Mouse (Mus musculus) spleen, postnatal 36 days (tissue): ENCODE data around the gene Cpeb3.
A peak's percentile ranks its signal among the peaks of the same experiment; 100 is the strongest.
"Not testable (repeated sequence)": the region's sequence is repeated elsewhere in the genome, so short reads cannot be mapped to it uniquely, and the experiment has no call there.

Source experiments
- DNase-seq, 2 experiments: peaks; one replicate each; pipeline ENCODE4 v3.0.0; 2022; ENCODE audit warnings: low spot score in 2 of 2, mixed read lengths in 1 of 2

Cpeb3 gene

DNA sequence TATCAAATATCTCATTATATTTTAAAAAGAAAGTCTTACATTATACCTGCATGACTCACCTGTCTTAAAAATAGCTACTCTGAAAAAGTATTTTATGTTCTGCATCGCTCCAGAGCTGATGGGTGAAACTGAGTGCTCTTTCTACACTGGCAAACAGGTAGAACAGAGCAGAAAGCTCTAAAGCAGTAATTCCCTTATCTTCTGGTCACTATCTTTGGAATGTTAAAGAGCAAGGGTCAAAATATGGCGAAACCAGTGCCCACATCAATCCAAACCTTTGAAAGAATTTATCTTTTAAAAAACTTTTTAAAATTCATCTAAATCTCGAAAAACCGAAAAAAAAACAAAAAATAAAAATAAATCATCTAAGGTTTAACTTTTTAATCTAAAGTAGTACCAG is 52.4 kb downstream of the Cpeb3 start:
- DNase-seq = no peak

DNA sequence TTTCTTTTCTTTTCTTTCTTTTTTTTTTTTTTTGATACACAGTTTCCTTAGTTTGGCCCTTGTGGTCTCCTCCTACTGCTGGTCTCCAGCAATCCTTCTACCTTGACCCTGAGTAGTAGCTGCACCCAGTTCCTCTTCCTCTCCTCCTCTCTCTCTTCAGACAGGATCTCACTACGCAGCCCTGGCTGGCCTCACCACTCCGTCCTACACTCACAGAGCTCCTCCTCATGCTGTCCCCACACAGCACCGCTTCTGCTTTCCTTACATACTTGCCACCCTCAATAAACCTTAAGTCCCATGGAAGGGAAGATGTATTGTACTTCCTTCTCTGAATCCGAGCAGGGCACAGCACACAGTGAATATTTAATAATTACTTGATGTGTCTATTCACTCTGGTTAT is 61.3 kb downstream of the Cpeb3 start:
- no peak for DNase-seq

DNA sequence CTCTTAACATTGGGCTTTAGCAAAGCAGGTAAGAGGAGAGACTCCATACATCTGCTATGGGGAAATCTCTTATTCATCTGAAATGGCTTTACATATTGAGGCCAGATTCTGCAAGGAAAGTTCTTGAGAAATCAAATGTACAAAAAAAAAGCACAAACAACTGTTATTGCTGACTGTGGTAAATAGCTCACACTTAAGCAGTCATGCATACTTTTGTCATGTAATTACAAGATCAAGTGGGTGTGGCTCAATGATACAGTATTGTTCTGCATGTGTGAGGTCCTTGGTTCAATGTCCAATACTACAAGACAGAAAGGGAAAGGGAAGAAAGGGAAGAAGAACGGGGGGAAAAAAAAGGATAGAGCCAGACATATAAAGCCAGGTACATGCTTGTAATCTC is 62.6 kb downstream of the Cpeb3 start:
- no peak for DNase-seq

DNA sequence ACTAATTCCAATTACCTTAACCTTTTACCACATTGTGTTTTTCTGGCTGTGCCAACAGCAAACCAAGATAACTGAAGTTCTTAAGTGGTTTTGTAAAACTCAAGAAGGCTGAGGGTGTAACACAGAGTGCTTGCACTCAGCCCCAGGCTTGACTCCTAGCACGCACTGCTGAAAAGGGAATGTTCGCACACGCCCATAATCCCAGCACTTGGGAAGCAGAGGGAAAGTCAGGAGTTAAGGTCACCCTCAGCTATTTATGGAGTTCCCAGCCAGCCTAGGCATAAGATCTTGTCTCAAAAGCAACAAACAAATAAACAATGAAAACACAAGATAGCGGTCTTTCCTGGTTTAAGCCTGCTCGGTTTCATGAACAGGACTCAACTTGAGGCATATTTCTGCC is 63.0 kb downstream of the Cpeb3 start:
- no peak for DNase-seq

DNA sequence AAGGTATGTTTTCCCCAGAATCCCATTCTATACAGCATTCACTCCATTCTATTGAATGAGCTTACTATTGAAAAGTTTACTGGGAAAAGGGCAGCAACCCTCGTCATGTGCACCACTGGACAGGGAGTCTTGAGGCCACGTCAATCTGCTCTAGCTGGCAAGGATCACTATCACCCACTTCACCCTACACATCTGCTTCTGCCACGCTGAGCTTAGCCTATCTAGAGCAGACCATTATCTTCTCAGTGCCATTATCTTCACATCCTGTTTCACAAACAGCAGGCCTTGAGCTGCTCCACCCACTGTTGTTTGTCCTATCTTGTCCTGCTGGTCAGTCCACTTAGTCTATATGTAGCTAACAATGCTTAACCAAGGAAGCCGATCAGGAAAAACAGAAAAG is 66.8 kb downstream of the Cpeb3 start:
- no peak for DNase-seq

DNA sequence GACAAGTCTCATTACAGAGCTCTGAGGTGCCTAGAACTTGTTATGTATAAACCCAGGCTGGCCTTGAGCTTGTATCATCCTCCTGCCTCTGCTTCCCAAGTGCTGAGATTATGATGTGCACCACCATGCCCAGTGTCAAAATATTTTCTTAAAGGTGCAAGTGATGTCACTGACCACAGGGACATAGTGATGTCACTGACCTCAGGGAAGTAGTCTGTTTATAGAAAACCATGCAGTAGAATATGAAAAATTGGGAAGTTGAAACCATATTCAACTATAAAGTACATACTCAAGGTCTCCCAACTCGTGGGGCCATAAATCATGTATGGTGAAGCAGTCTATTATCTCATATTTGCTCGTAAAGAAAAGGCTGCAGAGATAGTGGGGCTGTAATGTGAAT is 71.3 kb downstream of the Cpeb3 start:
- DNase-seq = no peak

DNA sequence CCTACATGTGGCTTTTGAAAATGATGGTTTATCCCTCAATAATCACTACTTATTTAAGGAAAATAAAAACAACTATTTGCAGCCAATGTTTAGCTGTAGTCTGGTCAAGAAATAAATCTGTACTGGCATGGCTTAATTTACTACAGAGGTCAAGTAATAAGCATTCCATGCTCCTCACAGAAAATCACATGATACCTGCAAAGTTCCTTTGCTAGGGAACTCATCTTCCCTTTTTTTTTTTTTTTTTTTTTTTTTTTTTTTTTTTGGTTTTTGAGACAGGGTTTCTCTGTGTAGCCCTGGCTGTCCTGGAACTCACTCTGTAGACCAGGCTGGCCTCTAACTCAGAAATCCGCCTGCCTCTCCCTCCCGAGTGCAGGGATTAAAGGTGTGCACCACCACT is 72.9 kb downstream of the Cpeb3 start:
- not testable (repeated sequence) for DNase-seq

DNA sequence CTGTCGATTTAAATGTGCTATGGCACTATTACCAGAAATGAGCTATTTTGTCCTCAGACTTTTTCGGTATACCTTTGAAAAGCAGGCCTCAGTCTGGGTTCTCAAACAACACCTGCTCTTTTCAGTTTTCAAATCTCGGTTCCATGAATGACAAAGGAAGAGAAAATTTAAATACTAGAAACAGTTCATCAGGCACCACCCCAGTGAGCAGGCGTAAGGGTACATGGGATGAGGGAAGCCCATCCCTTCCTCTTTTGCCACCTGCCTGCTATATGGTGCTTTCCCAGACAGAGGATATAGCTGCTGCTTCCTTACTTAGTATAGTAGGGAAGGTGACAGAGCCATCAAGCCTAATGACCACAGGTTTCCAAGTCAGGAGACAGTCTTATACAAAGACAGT is 74.7 kb downstream of the Cpeb3 start:
- DNase-seq = no peak

DNA sequence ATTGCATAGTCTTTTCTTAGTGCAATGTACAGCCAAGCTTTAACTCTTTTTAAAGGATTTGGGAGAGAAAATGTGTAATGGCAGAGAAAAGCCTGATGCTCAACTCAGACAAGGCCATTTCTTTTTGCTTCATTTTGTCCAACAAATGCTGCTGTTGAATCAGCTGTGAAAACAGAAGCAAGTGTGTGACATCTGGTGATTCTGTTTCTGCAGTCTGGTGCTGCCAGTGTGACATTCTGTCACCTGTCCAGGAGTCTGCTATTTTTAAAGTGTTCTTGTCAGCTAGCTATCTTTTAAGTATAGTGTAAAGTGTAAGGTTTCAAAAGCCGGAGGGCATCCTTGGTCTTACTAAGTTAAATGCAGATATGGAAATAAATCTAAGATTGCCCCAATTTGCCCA is 76.7 kb downstream of the Cpeb3 start:
- no peak for DNase-seq

DNA sequence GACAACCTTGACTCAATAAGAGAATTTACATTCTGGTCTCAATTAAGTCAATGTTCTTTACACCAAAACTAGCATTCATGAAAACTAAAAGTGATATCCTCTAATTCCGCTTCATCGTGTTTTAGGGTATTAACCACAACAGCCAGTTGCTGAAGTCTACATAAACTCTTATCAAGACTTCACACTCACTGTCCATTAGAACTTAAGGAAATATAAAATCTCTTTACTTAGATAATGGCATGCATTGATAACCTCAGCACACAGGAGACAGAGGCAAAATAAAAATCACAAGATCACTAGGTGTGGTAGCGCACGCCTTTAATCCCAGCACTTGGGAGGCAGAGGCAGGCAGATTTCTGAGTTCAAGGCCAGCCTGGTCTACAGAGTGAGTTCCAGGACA is 79.9 kb downstream of the Cpeb3 start:
- no peak for DNase-seq

DNA sequence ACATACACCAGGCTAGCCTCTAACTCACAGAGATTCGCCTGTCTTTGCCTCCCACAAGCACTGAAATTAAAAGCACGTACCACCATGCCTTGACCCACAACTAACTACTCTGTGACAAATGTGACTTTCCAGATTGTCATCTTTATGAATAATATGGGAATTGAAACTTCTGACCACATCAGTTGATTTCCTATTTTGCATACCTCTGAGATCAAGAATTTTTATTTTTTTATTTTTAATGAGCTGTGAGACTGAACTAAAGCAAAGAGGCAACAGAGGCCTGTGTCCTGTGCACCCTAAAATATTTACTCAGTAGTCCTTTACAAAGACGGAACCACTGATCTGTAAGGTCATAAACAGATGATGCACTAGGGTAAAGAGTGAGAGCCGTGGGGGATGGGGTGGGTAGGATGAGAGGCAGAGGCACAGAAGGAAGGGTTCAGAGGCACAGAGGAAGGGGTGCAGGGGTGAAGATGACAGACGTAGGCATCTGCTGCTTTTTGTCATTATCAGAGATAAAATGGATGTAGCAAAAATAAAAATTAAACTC is 81.3 kb downstream of the Cpeb3 start:
- no peak for DNase-seq

DNA sequence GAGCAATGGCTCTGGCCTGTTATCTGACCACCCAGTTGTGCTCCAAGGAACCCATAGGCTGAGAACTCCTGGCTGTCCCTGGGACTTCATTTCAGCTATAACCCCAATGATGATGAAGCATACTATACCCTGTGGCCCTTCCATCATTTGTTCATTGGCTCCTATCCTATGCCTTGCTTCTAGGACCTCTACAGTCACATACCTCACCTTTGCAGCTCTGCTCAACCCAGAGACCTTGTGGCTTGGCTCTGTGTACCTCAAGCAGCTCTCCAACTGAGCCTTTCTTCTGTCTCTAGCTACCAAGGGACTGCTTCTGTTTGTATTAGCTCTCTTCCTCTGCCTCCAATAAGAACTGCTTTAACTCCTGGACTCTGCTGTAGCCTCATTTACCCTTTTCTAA is 83.4 kb downstream of the Cpeb3 start:
- no peak for DNase-seq

DNA sequence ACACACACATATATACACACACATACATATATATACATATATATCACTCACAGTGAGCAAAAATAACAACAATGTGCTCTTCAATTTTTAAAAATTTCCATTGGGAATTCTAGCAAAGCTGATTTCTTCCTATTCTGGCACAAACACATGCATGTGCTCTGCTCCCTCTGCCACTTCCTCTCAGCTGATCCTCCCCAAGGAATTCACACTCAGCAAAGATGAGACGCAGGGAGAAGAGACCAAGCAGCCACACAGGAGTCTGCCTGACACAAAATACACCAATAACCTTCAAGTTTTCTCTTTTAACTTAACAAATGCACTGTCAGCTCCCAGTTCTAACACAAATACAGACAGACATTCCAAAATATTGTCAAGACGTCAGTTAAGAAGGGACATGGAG is 89.1 kb downstream of the Cpeb3 start:
- no peak for DNase-seq

DNA sequence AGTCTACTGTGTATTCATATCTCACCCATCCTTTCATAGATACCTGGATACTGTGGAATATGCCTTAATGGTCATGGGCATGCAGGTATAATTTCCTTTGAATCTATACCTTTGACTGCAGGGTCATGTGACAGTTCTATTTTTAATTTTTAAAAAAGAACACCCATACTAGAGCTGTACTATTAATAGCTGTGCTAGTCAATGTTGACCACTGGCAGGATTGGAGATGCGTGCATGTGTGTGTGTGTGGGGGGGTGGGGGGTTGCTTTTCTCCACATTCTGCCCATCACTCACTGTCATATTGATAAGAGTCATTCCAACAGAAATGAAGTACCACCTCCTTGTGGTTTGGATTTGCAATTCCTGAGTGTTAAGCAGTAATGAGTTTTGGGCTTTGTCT is 92.6 kb downstream of the Cpeb3 start:
- DNase-seq = no peak

DNA sequence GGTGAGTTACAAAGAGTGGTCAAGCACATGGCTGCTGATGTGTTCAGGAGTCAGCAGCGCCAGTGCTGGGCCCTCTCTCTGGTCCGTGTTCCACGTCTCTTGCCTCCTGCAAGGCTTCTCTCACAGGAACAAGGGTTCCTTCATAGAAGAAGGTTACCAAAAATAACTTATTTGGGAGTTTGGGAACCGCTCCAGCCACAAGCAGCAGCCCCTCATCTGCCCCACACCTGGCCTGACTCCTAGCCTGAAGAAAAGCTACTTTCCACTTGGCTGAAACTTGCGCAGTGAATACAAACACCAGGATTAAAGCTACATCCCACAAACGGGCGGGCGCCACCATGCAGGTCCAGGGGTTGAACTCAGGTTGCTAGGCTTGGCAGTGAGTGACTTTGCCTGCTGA is 93.0 kb downstream of the Cpeb3 start:
- no peak for DNase-seq

DNA sequence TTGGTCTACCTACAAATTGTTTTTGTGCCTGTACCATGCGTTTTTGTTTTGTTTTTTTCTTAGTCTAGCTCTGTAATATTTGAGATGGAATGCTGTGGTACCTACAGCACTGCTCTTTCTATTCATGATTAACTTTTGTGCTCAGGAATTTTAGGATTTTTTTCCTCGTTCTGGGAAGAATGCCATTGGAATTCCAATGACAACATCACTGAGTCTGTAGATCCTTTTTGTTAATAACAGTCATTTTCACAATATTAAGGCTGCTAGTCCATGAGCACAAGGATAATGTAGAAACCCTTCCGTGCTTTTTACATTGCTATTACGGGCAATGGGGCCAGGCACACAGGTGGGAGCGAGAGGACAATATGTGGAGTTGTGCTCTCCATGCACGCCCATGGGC is 96.6 kb downstream of the Cpeb3 start:
- no peak for DNase-seq

DNA sequence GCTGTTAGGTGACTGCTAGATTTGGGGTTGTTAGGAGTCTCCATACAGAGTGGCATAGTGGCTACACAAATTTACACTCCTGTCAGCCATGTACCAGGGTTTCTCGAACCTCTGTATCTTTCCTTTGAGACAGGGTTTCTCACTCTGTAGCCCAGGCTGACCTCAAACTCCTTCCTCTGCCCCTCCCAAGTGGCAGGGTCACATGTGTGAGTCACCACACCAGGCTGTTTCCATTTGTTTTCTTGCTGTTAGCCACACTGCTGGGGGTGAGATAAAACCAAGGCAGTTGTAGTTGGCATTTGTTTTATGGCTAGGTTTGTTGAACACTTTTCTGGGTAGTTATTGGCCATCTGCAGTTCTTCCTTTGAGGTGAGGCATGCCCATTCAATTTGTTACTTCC is 97.9 kb downstream of the Cpeb3 start:
- DNase-seq = peak in 1 of 2 experiments; percentile 8

DNA sequence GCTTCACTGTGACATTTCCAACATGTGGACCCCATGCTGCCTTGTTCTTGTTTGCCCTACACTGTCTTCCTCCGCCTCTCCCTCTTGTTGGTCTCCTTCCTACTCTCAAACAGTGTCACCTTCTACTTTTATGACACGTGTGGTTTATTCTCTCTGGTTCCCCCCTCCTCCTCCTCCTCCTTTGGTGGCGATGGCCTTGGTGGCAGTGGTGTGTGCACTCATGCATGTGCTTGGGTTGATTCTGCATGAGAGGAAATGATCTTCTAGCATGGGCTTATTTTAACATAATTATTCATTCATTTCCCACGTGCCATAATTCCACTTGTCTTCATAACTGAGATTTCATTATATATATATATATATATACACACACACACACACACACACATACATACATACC is 98.5 kb downstream of the Cpeb3 start:
- peak in 1 of 2 experiments; percentile 6 for DNase-seq

DNA sequence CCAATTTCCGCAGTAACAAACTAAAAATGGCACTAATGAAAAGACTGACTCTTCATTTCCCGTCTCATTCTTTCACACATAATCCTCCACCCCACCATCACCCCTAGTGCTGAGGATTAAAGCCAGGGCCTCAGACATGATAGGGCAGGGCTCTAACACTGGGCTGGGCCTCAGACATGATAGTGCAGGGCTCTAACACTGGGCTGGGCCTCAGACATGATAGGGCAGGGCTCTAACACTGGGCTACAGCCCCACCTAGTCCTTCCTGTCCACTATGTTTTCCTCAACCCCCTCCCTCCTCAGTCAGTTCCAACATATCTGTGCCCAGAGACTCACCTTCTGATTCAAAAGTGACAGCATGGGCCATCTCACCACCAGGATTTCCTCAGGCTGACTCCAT is 107.7 kb downstream of the Cpeb3 start:
- DNase-seq = no peak

DNA sequence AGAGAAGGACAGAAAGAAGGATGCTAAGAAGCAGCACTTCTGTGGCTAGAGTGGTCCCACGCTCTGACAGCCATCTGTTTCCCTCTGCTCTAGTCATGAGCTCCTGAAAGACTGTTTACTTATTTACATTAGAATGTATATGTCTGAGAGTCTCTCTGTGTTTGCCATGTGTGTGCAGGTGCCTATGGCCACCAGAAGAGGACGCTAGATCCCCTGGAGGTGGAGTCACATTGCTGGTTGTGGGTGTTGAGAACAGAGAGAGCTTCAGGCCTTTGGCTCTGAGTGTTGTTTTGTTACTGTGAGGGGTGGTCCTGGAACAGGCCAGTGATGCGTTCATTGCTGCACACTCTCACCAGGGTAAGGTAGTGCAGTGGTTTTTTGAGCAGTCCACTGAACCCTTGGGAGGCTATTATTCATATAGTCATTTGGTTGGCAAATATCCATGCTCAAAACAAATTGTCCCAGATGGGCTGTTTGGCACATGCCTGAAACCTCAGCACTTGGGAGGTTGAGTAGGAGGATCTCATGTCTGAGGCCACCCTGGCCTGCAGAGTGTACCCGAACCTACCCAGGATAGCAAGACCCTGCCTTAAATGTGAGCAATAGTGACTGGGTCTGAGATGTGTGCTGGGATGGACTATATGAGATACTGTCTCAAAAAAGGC is 112.6 kb downstream of the Cpeb3 start:
- no peak for DNase-seq

DNA sequence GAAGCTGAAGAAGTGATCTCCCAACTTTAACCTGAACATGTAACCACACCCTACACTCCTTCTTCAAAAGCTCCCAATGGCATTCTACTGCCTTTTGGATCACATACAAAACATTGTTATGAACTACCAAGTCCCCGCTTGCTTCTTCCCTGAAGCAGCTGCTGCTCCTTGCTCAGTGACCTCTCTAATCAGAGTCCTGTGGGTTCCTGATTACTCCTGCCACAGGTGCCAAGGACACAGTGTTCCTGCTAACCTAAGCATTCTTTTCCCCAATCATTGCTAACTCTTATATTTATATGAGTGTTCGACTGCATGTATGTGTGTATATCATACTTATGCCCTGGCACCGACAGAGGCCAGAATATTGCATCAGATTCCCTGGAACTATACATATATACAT is 115.2 kb downstream of the Cpeb3 start:
- DNase-seq = no peak

DNA sequence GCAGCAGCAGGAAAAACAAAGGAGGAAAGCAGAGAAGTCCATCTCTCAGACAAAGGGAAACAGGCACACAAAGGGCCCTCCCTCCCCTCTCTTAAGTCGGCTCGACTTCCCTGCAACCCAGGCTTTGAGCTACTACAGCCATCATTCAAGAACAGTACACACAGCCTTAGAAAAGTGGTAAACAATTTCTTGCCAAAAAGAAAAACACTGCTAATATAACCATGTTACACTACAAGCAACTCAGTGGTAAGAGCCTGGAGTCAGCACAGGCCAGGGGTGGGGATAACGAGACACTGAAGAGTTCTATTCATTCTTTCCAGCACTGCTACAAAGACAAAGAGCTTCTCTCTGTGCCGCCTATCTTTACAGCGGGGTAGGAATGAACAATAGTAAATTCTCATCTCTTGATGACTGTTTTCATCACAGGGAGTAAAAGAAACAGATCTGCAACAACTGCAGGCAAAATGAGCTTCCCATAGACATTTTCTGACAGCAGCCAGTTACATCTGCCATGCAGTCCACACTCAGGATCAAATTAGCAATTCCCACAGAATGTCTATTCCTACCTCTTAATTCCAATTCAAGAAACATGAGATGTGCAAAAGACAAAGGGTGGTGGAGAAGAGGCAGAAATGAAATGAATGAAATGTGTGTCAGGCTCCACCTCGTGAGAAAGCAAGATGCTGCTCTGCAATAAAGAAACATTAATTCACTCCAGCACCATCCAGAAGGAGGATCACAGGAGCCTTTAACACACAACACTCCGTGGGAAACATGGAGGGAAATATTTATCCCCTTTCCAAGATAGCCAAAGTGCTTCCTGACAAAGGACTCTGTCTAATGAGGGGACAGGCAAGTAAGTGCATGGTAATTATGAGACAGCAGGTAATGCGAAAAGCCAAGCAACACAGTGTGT is 118.0 kb downstream of the Cpeb3 start:
- DNase-seq = no peak
